Mouse (Mus musculus): ENCODE measurements at regions not wholly inside any gene's neighbourhood (a gene's known extent, or its start where the extent isn't known, plus 50 kb on each side); places are given as distances from the start of the nearest gene placed in this dataset.

GRCm38 (mm10) chr16:73435726-73436125 lies 975.9 kb downstream of the Robo2 start:
- TF ChIP-seq CTCF (IDR thresholded peaks at IDR 0.05; ENCODE audit: extremely low read depth, insufficient read depth, low read length) = no peak
- no peak for TF ChIP-seq POLR2A (IDR thresholded peaks at IDR 0.05; ENCODE audit: extremely low read depth, insufficient read depth, low read length)

Measured in cortical plate, adult 2 months (tissue).